Mouse (Mus musculus) urinary bladder, postnatal 36 days (tissue): ENCODE results near the gene Cadm3.

ENCODE experiments used
- DNase-seq, 2 experiments: peaks; one replicate each; pipeline ENCODE4 v3.0.0; 2022; ENCODE audit warnings: low spot score in 2 of 2, mixed read lengths in 1 of 2

Gene Cadm3

DNA sequence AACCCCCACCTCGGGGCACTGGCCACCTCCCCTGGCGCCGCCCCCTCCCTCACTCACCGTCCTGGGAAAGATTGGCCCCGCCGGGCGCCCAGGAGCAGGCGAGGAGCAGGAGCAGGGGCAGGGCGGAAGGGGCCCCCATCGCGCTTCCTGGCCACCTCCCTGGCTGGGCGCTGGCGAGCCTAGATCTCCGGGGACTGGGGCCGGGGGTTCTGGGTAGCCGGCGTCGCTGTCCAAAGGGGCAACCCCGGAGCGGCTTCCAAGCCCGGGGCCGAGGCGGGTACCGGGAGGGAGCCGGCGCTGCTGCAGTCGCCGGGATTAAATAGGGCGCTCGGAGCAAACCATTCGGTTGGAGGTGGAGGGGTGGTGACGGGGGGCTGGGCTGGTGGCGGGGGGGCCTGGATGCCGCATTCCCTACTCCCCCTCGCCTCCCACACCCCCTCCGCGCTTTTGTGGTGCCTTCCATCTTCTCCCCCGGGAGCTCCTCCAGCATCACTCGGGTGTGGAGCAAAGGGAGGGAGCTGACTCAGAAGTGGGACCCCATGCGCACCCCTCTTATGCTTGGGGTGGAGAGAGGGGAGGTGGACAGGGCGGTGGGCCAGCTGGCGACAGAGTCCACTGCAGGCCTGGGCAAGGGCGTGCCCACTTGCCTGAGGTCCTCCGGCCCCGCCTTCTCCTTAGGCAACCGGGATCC, at the start of gene Cadm3:
Gene Cadm3, minus strand, starts transcription at position 340 of the 691 bp plus-strand sequence.
- peak in 1 of 2 experiments; percentile 16 for DNase-seq

DNA sequence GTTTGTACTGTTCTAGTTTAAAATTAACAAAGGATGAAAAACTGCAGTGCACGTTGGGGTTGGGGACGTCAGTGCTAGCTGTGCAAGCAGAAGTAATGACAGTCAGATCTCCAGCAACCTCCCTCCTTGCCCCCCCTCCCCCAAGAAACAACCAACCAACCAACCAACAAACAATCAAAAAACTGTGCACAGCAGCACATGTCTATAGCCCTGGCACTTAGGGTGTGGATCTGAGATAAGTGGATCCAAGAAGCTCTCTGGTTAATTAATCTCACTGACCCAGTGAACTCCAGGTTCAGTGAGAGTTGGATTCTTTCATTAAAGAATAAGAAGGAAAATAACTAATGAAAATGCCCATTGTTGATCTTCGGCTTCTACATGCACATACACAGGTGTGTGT, 47.1 kb upstream of the Cadm3 start:
- DNase-seq: no peak

DNA sequence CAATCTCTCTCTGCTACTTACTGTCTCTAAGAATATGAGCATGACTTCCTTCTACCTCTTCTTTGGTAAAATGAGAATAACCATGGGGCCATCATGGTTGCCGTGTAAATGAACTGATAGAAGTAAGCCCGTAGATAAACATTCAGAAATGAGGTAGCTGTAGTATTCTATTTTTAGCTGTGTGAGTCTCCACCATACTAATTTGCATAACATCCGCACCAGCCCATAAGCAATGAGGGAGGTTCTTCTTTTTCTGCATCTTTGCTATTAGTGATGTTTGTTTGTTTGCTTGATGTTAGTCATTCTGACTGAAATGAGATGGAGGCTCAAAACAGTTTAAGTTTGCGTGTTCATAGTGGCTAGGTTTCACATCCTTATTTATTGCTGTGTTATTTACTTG, 44.4 kb upstream of the Cadm3 start:
- no peak for DNase-seq

DNA sequence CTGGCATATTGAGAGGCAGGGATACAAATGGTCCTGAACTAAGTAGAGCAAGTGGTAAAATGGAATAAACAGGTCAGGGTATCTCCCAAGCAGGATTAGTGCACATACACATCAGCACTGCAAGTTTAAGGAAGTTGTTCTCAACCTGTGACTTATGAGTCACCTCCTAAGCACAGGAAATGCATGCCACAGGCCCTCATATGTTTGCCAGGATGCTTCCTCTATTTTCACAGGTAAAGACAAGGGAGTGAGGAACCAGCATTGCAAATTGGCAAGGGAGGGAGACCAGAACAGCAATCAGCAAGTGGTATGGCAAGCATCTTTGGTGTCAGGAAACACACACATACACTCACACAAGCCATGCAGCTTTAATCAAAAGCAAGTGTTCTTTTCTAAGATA, 41.6 kb upstream of the Cadm3 start:
- no peak for DNase-seq

DNA sequence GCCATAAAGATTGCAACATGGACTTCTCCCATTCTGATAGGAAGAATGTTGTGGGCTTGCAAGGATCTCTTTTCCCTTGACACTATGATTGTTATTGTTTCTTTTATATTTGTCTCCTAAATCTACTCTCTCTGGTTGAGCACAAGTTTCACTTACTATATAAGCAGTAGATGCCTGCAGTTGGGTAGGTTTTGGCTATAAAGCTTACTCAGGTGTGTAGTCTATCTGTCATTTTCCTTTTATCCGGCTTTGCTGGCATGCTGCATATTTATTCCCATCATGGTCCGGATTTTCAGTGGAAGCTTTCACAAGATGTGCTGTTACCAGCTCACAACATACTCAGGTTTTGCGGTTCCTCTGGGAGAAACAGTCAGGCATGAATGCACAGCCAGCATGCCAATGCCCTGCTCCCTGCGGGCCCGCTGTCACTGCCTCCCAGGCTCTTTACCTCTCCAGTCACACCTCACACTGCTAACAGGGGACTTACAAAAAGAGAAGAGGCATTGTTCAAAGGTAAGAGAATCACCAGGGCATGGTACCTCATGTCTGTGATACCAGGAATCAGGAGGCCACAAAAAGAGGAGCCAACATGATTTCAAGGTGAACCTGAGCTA, 37.3 kb upstream of the Cadm3 start:
- DNase-seq: no peak

DNA sequence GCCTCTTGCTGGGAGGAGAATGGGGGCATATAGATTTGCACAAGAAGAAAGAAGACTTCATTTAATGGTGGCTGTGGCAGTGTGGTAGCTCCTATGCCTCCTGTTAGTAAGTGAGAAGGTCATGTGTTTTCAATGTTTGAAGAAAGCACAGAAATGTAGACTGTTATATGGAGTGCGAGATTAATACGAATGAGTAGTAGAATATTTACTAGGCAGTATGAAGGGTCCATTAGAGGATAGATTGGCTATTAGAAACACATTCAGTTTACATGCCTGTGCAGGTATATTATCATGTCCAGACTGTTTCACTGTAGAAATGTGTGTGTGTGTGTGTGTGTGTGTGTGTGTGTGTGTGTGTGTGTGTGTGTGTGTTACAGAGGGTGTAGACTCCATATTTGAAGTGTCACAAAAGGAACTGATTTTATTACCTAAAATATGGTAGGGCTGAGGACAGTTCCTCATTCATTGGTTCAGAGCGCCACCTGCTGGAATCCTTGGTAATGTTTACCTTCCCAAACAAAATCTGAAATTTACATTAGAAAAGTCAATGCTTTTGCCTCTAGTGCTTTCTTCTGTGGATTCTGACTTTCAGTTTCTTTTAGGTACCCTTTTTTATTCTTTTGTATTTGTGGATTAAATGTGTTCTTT, 31.0 kb upstream of the Cadm3 start:
- peak; percentile 45 to 57 for DNase-seq

DNA sequence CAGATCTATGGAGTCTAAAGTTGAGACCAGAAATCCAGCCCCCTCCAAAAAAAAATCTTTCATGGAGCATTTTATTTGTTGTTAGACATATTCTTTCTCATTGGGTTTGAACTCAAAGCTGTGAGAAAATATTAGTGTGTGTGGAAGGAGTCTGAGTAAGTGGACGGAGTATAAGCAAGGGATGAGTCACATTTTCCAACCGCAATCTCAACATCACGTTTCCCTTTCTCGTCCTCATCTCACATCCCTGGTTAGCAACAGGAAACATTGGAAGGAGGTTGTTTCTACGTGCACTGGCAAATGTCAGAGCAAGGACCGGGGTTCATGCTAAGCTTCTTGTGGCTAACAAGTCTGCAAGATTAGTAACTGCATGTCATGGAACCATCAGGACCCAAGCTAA, 24.3 kb upstream of the Cadm3 start:
- no peak for DNase-seq

DNA sequence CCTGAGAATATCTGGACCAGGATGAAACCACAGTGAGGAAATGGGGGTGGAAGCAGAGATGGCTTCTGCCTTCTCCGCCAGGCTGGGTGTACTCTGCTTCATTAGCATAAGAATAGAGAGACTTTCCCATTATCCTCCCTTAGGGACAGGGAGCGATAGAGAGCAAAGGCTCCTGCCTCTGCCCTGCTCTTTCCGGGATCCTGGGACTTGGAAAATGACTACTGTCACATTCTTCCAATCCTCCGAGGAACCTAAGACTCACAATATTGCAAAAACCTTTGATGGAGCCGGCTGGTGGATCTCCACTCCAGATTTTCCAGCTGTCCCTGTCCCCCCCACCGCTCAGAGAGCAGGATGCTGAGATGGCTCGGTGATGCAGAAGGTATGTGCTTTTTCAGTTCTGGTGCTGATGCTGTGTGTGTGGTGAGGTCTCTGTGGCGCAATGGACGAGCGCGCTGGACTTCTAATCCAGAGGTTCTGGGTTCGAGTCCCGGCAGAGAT, 22.5 kb upstream of the Cadm3 start:
- DNase-seq: no peak

DNA sequence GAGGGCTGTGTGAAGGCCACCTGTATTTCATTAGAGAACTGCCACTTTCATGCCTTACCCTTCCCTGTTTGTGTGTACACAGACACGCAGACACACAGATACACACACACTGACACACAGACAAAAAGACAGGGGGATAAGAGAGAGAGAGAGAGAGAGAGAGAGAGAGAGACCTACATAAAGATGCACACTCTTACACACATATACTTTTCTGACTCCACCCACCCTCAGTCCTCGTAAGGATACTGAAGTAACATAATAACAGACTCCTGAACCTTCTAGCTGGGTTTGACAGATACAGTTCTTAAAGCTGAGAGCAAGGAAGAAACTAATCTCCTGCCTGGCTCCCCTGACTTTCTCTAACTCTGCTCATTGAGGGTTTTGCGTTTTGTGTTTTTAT, 21.9 kb upstream of the Cadm3 start:
- DNase-seq: no peak

DNA sequence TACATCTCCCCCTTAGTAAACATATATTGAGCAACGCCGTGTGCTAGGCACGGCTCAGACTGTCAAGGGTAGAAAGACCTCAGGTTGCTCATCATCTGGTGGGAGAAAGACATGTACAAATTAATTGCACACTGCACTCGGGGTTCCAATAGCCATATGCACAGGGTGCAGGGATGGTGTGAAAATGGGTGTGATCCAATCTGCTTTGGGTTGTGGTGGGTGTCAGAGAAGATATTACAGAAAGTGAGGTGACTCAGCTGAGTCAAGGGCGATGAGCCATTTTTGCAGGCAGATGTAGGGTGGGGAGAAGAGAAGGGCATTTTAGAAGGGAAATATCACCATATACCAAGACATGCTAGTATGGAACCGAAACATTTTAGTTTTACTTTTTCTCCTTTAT, 13.9 kb upstream of the Cadm3 start:
- no peak for DNase-seq

DNA sequence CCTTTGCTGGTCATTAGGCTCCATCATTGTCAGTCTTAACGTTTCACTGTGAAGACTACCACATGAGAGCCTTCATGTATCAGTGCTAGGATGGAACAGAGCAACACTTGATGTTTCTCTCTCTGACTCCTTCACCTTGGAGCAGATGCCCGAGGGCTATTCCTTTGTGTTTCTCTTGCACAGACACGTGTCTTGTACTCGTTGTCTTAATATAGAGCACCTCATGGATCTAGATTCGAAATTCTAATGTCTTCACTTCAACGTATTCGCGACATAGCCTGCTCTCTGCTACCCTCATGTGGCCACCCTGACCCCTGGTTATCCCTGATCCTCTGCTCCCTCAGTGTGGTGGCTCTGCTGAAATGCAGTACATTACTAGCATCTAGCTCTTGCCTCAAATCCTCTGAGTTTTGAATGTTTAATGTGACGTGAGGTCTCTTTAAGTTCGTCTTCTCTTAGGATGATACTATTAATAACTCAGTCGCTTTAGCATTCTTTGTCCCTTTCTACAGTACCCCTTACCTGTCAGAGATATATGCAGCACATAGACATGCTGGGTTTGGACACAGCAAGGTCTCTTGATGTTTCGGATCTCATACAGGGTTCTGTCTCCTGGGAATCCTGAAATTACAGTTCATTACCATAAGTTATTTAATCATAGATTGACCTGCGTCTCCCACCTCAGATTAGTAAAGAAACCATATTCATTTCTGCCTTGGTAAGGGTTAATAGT, 10.1 kb upstream of the Cadm3 start:
- peak; percentile 22 to 43 for DNase-seq

DNA sequence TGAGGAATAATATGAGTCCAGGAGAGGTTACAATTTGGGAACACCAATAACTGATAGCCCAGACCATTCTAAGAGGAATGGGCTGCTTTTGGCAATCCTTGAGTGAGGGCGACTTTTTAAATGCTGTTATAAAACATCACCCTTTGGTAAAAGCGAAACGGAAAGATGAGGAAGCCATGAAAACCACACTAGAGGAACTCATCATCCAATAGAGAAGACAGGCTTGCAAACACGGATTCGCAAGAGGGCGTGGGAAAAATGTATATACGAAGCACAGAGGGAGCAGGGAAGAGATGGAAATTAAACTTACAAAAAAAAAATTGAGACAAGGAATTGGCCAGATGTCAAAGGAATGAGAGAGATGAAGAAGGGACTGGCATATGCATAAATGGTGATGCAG, 6.5 kb upstream of the Cadm3 start:
- DNase-seq: no peak

DNA sequence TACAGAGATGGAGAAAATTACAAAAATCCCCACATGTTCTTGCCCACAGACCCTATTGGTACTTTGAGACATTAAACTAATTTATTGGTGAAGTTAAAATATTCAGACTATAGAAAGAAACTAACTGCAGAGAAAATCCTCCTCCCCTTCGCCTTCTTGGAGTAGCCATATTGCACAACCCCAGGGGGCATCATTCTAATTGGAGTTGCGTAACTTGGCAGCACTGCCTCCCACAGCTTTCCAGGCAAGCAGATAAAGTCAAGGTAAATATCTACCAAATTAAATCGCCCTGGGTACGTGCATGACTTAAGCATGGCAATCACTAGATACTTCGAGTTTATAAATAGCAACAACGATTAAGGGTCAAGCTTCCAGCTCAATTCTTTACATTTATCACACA, 4.1 kb upstream of the Cadm3 start:
- no peak for DNase-seq

DNA sequence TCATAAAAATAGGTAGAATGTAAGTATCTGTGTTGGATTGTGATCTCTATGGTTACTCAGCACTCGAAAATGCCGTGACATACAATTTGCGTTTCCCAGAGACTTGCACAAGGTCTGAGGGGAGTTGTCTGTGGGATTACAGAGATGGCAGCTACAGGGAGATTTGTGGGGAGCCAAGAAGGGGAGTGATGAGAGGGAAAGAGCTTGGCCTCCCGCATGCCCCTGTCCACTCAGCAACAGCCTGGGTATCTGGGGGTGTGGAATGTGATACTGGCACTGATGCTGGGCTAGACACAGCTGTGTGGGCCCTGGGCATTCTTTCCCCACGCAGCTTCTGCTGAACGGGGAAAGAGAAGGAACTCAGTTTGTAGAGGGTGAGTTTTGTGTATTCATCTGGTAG, 3.0 kb upstream of the Cadm3 start:
- DNase-seq: no peak

DNA sequence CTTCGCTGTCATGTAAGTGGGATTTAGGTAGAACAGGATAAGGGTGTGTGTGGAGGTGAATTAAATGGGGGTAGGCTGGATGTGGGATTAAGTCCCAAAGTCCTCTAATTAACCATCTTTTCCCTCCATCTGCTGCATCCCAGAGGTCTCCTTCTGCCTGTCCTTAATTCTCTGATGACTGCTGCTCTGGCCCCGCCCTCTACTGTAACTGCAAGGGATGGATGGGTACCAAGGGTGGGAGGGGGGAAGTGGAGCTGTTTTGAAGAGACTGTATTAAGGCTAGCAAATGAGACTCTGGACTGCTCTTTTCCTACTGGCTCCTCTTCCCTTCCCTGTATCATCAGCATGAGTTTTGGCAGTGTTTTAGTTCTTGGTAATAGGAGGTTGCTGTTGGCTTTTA, 2.1 kb upstream of the Cadm3 start:
- DNase-seq: no peak

DNA sequence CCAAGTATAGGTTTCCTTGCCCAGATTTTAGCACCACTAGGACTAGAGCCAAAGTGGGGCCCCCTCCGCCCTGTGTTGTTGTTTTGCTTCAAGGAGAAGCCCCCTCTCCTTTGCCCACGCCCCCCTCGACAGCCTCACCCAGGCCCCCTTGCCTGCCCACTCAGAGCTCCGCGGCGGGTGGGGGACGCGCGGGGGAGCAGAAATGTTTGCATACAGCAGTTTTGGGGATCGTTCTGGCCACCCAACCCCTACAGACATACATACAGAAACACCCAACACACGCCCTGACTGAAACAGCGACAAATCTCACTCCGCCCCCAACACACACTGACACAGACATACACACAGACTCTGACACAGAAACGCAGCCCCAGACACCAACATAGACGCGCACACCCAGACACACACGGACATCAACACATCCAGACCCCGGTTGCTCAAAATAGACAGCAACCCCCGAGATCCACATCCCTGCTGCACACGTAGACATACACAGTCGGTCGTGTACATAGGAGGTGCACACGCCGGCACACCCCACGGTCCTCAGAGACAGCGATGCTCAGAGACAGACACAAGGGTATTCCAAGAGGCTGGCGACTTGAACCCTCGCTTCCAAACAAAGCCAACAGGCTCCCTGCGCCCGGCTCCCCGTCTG, 667 bp downstream of the Cadm3 start:
- no peak for DNase-seq

DNA sequence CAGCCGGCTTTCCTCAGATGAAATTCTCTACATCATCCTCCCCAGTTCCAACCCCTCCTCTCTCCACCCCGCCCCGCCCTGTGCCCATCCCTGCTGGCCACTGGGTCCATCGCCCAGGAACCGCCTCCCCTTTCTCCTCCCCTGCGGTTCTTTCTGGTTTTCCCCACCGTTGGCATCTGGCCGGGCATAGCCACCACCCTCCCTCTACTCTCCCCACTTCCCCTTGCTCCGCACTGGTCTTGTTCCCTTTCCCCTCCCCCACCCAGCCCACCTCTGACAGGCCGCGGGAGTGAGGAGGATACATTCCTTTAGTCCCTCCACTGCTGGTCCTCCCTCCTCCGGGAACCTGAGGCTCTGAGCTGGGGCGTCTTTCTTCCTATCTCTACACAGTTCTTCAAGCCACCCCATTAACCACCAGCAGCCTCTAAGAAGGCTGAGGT, 1.5 kb downstream of the Cadm3 start:
- no peak for DNase-seq

DNA sequence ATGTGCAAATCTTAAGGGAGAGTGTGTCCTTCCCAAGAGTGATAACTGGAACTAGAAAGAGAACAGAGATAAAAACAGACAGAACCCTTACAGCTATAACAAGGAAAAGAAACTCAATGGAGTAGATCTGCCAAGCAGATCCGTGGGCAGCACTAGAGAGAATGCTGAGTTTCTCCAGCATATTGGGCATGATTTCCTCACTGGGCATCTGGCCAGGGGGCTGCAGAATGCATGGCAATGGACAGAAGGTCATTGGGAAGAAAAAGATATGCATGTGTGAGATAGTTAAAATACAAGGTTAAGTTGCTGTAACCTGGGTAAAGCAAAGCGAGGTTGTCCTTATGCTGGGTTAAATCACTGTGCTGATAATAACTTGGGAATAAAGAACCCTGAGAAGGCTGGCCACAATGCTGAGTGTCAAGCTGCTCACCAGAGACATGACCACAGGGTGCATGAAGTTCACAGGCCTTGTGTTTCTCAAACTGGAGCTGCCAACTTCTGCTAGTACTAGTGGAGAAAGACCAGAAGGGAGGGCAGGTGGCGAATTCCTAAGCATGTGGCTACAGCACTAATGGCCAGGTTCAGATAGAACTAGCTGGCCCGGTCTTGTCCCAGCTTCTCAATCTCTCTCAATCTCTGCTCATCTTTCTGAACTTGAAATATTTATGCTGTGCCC, 3.2 kb downstream of the Cadm3 start:
- DNase-seq: no peak

DNA sequence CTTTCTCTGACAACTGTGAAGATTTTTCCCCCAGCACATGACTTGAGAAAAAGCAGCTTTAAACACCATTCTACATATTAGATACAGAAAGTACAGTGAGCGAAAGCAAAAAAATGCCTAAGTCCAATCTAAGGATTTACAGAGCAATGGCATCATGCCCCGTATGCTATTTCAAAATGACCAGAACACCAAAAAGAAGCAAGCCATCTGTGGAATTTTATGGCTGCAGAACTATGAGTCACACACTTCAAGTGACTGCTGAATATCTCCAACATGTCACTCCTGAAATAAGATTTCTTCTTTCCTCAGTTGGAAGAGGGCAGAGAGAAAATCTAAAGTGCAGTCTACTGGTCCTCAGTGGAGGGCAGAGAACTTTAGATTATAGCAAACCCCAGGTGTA, 4.1 kb downstream of the Cadm3 start:
- no peak for DNase-seq

DNA sequence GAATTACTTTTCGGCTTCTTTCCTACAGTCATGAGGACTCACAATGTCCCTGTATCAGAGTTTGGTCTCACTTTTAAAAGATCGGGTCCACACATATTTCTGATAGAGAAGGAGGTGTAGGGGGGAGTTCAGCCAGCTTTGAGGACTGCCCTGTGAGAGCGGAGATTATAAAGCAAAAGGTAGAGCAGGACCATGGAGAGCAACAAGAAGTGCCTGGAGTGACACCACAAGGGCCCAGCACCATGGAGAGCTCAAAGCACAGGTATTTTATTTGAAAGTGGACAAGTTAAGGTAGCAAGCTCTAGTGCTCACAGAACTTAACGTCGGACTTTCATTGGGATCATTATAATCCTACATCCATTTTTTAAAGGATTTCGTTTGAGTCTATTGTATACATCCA, 5.8 kb downstream of the Cadm3 start:
- DNase-seq: peak; percentile 31 to 48

DNA sequence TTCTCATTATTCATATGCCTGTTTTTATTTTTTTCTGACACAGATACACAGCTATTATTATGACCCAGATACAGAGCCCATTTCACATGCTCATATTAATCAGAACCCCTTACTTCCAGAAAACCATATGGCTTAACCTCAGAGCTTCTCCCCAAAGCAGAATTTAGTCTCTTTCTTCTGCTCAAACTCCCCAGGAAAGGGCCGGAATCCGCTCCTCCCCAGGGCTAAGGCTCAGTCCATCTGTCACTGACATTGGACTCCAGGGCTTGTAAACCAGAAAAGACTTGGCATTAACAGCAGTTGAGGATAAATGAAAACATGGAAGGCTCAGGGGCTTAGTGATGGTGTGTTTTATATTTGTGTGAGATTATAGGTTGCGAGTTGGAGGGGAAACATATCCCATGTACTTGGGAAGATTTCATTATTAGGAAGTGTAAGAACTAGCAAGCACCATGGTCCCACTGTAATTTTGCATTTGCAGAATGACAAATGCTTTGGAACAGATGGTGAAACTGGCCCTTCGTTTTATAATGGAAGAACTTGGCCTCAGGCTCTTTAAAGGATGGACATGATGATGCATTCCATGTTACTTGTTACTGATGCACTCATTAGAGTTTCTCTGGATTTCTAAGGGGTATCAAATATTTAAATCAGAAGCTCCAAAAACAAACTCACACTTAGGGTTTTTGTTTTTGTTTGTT, 7.8 kb downstream of the Cadm3 start:
- DNase-seq: no peak
